Mouse (Mus musculus): Measurements from ENCODE around the gene Slc25a1. TPM values are rescaled to one million over a fixed set of nuclear protein-coding genes. Genes with fewer than 3 reads are reported as not detected.

The Slc25a1 gene
- polyA plus RNA-seq (2017; shearing (Covaris generic)), result 58.4 TPM

DNA sequence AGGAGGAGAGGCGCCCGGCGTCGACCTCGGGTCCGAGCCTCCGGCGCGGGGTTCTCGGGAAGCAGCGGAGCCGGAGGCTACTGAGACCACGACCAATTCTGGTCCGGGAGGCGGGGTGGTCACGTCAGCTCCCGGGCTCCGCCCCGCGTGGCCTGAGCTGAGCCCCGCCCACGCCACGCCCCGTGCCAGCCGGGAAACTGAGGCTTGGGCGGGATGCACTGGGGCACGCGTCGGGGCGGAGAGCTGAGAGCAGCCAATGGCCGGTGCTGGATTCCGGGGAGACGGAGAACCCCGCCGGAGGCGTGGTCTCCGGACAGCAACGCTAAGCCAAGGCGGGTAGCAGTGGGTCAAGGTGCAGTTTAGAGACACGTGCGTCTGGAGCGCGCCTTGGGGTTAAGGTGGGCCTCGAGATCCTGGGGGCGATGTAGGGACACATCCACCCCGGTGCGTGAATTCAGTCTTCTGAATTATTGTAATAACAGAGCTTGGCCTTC is at the start of gene Slc25a1:
TSS of gene Slc25a1 (minus strand) at position 133 of the 494 bp plus-strand sequence.

DNA sequence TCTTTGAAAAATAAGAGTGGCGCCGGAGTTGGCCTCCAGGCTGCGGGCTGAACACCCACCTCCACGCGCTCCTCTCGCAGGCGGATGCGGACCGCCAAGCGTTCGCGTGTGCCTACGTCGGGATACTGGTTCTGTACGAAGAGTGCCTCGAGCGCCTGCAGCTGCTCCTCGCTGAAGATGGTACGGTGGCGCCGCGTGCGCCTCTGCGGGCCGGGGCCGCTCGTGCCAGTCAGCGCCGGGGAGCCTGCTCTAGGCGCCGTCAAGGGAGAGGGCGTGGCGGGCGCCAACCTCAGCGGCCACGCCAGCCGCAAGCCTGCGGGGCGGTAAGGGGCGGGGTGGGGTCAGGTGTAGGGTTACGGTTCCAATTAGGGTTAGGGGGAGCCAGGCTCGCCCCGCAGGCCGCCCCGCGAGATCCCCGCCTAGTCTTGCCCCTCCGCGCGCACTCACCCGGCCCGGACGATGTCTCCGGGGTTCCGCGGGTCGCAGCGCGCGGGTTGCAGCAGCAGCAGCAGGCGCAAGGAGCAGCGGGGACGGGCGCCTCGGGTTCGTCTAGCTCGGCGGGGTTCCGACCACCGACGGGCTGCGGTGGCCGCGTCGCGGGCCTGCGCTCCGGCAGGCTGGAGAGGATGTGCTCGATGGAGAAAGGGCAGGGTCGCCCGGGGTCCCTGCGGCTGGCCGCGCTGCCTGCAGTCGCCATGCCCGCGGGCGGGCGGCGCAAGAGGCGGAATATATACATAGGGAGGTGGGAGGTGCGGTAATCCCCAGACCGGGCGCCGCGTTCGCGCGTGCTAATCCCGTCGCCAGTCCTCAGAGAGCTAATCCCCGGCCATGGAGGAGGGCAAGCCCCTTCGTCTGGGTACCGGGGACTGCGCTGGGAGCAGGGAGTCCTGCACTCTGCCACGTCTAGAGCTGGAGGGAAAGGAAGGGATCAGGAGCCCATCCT is 13.4 kb downstream of the Slc25a1 start, which contains the start of gene Gsc2:
TSS of gene Gsc2 (minus strand) at position 753 of the 943 bp plus-strand sequence.

DNA sequence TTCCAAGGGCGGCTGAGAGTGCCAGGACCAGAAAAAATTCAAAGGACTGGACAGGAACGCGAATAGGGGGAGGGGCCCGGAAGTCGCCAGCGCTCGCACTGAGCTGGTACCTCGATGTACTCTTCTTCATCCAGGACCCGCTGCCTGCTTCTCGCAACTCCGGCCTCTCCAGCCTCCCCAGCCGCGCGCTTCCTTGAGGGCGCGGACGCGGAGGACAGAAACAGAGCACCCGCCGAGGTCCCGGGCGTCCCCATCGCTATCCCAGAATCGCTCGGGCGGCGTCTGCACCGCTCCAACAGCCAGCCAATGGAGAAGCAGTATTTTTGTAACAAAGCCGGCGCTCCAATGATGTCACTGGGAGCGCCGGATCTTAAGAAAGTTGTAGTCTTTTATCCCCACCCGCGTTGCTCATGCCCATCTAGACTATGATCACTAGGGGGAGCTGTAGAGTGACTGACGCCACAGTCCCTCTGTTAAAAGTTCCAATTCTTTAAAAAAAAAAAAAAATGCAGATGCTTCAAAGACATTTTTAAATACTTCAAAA is 16.9 kb downstream of the Slc25a1 start, which contains the start of gene Ess2:
TSS of gene Ess2 (minus strand) at position 297 of the 544 bp plus-strand sequence.

DNA sequence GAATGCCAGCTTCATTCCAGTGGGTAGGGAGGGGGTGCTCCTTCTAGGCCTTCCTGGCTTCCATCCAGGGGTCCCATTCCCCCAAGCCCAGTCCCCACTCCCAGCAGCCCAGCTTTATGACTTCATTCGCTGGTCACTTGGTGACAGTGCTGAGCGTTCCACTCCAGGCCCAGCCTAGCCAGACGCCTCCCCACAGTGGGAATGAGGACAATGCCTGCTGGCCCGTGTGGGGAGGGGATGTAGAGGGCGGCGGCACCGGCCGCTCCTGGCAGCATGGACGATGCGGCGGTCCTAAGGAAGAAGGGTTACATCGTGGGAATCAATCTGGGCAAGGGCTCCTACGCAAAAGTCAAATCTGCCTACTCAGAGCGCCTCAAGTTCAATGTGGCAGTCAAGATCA is 29.6 kb downstream of the Slc25a1 start, which contains the start of the genes Dgcr2 and Tssk2:
TSS of gene Dgcr2 (minus strand) at position 101 of the 400 bp plus-strand sequence.
TSS of gene Tssk2 (plus strand) at position 176 of the 400 bp plus-strand sequence.

DNA sequence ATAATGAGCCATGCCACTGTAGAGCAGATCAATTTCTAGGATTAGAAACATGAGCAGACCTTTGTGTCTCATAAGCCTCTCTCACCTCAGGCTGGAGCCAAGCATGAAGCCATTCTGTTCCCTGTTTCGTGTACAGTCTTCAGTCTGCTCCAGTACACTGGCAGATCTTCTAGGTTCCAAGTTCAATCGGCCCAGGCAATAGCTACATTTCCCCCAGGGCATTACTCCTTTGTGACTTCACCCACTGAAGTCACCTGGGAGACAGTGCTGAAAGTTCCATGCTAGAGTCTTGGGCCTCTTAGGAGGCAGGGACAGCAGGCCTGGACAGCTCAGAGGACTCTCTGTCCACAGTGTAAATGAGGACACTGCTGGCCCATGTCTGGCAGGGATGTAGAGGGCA is 34.1 kb downstream of the Slc25a1 start, which contains the start of gene Tssk1:
TSS of gene Tssk1 (plus strand) at position 301 of the 400 bp plus-strand sequence.

DNA sequence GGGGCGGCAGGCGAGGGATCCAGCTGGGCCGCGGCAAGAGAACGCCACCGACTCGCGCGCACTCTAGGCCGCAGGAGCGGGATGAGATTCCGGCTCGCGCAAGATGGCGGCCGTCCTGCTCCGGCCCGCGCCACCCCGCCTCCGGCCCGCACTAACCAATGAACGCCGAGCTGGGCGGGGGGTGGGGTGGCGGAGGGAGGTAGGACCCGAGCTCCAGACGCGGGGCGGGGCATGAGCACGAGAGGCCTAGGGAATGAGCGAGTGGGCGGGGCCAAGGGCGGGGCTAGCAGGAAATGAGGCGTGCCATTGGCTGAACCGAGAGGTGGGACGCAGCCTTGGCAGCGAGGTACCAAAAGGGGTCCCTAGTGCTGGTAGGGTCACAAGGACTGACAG is 36.5 kb downstream of the Slc25a1 start, which contains the start of gene Gm20518:
TSS of gene Gm20518 (minus strand) at position 105 of the 393 bp plus-strand sequence.

Other genes with a start within 250 kb of the Slc25a1 start
- 134 TPM for gene Med15, start 195.3 kb downstream of the Slc25a1 start, polyA plus RNA-seq (2017; shearing (Covaris generic))
- gene Klhl22, start 168.6 kb downstream of the Slc25a1 start, polyA plus RNA-seq (2017; shearing (Covaris generic)), result 19.7 TPM
- not detected for gene Scarf2, start 130.9 kb downstream of the Slc25a1 start, polyA plus RNA-seq (2017; shearing (Covaris generic))
- 0.28 TPM for gene B830017H08Rik, start 95.1 kb downstream of the Slc25a1 start, polyA plus RNA-seq (2017; shearing (Covaris generic))
- 2.7 TPM for gene Car15, start 89.9 kb downstream of the Slc25a1 start, polyA plus RNA-seq (2017; shearing (Covaris generic))
- gene Gm20518, start 36.5 kb downstream of the Slc25a1 start, polyA plus RNA-seq (2017; shearing (Covaris generic)), result 0.34 TPM
- gene Tssk1, start 34.0 kb downstream of the Slc25a1 start, polyA plus RNA-seq (2017; shearing (Covaris generic)), result 0.05 TPM
- 63.7 TPM for gene Dgcr2, start 29.7 kb downstream of the Slc25a1 start, polyA plus RNA-seq (2017; shearing (Covaris generic))
- not detected for gene Tssk2, start 29.6 kb downstream of the Slc25a1 start, polyA plus RNA-seq (2017; shearing (Covaris generic))
- 75.6 TPM for gene Ess2, start 16.9 kb downstream of the Slc25a1 start, polyA plus RNA-seq (2017; shearing (Covaris generic))
- gene Gsc2, start 13.2 kb downstream of the Slc25a1 start, polyA plus RNA-seq (2017; shearing (Covaris generic)), result not detected
- not detected for gene Vpreb2, start 52.2 kb upstream of the Slc25a1 start, polyA plus RNA-seq (2017; shearing (Covaris generic))
- 34.4 TPM for gene Dgcr6, start 124.6 kb upstream of the Slc25a1 start, polyA plus RNA-seq (2017; shearing (Covaris generic))
- 4.8 TPM for gene Prodh, start 162.0 kb upstream of the Slc25a1 start, polyA plus RNA-seq (2017; shearing (Covaris generic))
- not detected for gene Rtn4r, start 199.4 kb upstream of the Slc25a1 start, polyA plus RNA-seq (2017; shearing (Covaris generic))